Mouse (Mus musculus) embryonic fibroblast, embryonic 13.5 days (primary cell): ENCODE measurements around the gene Pitpnc1. TPM values are rescaled to one million over a fixed set of nuclear protein-coding genes. Genes with fewer than 3 reads are reported as not detected.

Experiments
- H3K27ac ChIP-seq: 2 replicates; pipeline ENCODE4 v1.5.1; 2012; ENCODE audit warnings: low read length, control low read depth, inconsistent platforms; ENCODE audit not compliant: insufficient read depth
- H3K4me1 ChIP-seq: 2 replicates; pipeline ENCODE4 v1.6.1; 2011; ENCODE audit warnings: low read length; ENCODE audit not compliant: control insufficient read depth, insufficient read depth
- H3K4me3 ChIP-seq: 2 replicates; pipeline ENCODE4 v1.5.1; 2011; ENCODE audit warnings: mild to moderate bottlenecking, control low read depth, low read length; ENCODE audit not compliant: insufficient read depth
- CTCF ChIP-seq: IDR thresholded peaks from 2 replicates; pipeline ENCODE4 v1.5.1; 2011; ENCODE audit warnings: mild to moderate bottlenecking, control low read depth, low read length, moderate library complexity, borderline replicate concordance; ENCODE audit not compliant: insufficient read depth
- POLR2A ChIP-seq: IDR thresholded peaks from 2 replicates; pipeline ENCODE4 v1.6.1; 2011; ENCODE audit warnings: low read depth, mild to moderate bottlenecking, control low read depth, low read length, moderate library complexity
- polyA plus RNA-seq: library from polyadenylated mRNA; stranded (reverse); fragments of >200 nt; gene quantifications from 2 replicates; pipeline ENCODE4 v1.2.4, GENCODE M21; 2011; ENCODE audit warnings: low read depth; ENCODE audit not compliant: missing spikeins, insufficient read length

Gene Pitpnc1
- polyA plus RNA-seq, 1 experiment, result 19.8 TPM

DNA sequence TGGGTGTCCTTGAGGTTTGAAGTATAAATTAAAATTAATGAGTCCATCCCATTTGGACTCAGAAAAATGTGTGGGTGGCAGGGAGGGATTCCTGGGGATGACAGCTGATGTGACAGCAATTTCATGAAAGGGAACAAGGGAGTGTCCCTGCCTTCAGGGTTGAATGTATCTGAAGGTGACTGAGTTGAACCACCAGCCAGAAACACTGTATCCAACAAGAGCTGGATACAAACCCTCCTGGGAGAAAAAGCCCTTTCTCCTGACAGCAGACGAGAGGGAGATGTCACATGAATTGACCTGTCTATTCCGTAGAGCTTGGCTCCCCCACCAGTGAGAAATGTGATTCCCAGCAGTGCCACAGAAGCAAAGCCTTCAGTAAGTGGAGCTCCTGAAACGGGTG is 115.0 kb downstream of the Pitpnc1 start:
- Histone ChIP-seq H3K4me3 (no peak overlapping the region), H3K4me1 (no peaks in the 10 kb centered on the region), H3K27ac (no peak overlapping the region)
- TF ChIP-seq POLR2A, result no peak
- no peak for TF ChIP-seq CTCF

GRCm38 (mm10) chr11:107354499-107355143 is 115.9 kb downstream of the Pitpnc1 start:
- no peak overlapping the region for H3K27ac ChIP-seq
- no peak for TF ChIP-seq POLR2A
- TF ChIP-seq CTCF, result no peak
- no peak overlapping the region for H3K4me3 ChIP-seq
- no peaks in the 10 kb centered on the region for H3K4me1 ChIP-seq

DNA sequence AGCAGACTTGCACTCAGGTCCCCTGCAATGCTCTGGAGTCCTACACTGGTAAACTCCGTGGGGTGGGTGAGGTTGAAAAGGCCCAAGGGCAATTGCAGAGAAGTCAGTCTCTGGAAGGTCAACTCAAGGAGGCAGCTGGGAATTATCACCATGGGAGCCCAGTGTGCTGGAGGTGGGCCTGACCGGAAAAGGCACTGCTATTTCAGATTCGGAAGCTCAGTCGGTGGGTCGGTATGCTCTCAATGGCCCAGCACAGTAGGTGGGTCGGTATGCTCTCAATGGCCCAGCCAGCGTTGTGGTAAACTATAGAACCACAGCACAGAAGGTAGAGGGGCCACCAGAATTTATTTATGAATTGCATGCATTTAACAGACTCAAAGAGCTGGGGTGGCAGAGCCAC is 117.9 kb downstream of the Pitpnc1 start:
- TF ChIP-seq POLR2A (no peak), CTCF (no peak)
- Histone ChIP-seq H3K4me3 (no peak overlapping the region), H3K4me1 (no peaks in the 10 kb centered on the region), H3K27ac (no peak overlapping the region)

- TF ChIP-seq POLR2A (no peak), CTCF (no peak)
- H3K27ac ChIP-seq, result no peak overlapping the region
- H3K4me1 ChIP-seq, result no peaks in the 10 kb centered on the region
- H3K4me3 ChIP-seq, result no peak overlapping the region
Measured at GRCm38 (mm10) chr11:107349756-107350155, 120.7 kb downstream of the Pitpnc1 start.

- Histone ChIP-seq H3K4me1 (peaks cover 5% of the 10 kb centered on the region; the same call in 1 of the 2 replicates), H3K27ac (no peak overlapping the region), H3K4me3 (no peak overlapping the region)
- TF ChIP-seq CTCF (no peak), POLR2A (no peak)
Measured at GRCm38 (mm10) chr11:107343031-107343430, 127.5 kb downstream of the Pitpnc1 start.

- no peak overlapping the region for H3K4me3 ChIP-seq
- no peak overlapping the region for H3K27ac ChIP-seq
- peaks cover 5% of the 10 kb centered on the region; the same call in 1 of the 2 replicates for H3K4me1 ChIP-seq
- TF ChIP-seq POLR2A (no peak), CTCF (no peak)
Measured at GRCm38 (mm10) chr11:107342432-107342831, 128.1 kb downstream of the Pitpnc1 start.

- no peak for TF ChIP-seq CTCF
- no peak overlapping the region for H3K4me3 ChIP-seq
- no peak overlapping the region for H3K27ac ChIP-seq
- peaks cover 5% of the 10 kb centered on the region; the same call in 1 of the 2 replicates for H3K4me1 ChIP-seq
Measured at GRCm38 (mm10) chr11:107341293-107341692, 129.2 kb downstream of the Pitpnc1 start.

- Histone ChIP-seq H3K27ac (no peak overlapping the region), H3K4me1 (peaks cover 5% of the 10 kb centered on the region; the same call in 1 of the 2 replicates), H3K4me3 (no peak overlapping the region)
- TF ChIP-seq CTCF (no peak), POLR2A (no peak)
Measured at GRCm38 (mm10) chr11:107340793-107341192, 129.7 kb downstream of the Pitpnc1 start.

GRCm38 (mm10) chr11:107339224-107339805 is 131.2 kb downstream of the Pitpnc1 start:
- peaks cover 5% of the 10 kb centered on the region; the same call in 1 of the 2 replicates for H3K4me1 ChIP-seq
- TF ChIP-seq CTCF, result no peak
- TF ChIP-seq POLR2A, result no peak
- H3K4me3 ChIP-seq, result no peak overlapping the region
- no peak overlapping the region for H3K27ac ChIP-seq

GRCm38 (mm10) chr11:107337391-107338148 is 132.9 kb downstream of the Pitpnc1 start:
- Histone ChIP-seq H3K4me3 (no peak overlapping the region), H3K4me1 (peaks cover 5% of the 10 kb centered on the region; the same call in 1 of the 2 replicates), H3K27ac (no peak overlapping the region)
- no peak for TF ChIP-seq CTCF
- TF ChIP-seq POLR2A, result no peak
